ENCODE assay signal across 20 mouse cellular contexts in genomic region chr7:67985511-67985910, GRCm38 (mm10). TPM values are rescaled to one million over a fixed set of nuclear protein-coding genes. Genes with fewer than 3 reads are reported as not detected.
A peak's percentile ranks its signal among the peaks of the same experiment; 100 is the strongest.
DNase-seq lines count a peak whose midpoint lies in the region; ATAC-seq lines count a peak whose summit lies in the region.
"Had no signal": no experiment of that assay in that cellular context is flagged by ENCODE, and none has a peak within 500 bp of the region (broad histone marks: within the 10 kb centered on the region; RNA-seq: fewer than 3 reads in every experiment).

No protein-coding gene starts in this region.

- H3K27ac ChIP-seq in heart, embryonic 11.5 days (ENCODE audit: low read depth, low read length): no peak overlapping the region
- 0 out of 2 replicates have a peak overlapping the region, but pooled peaks have one; percentile 30 for H3K27ac ChIP-seq in midbrain, embryonic 12.5 days (replicated peaks)
- H3K27ac ChIP-seq in midbrain, embryonic 11.5 days (ENCODE audit: low read depth, low read length): no peak overlapping the region
- peak overlapping the region; percentile 35; the same call in 1 of the 2 replicates for H3K27ac ChIP-seq in macrophage
- H3K27ac ChIP-seq: embryonic facial prominence, embryonic 13.5 days; hindbrain, embryonic 14.5 days; midbrain, embryonic 10.5 days; stomach, postnatal 0 days had no signal

- H3K27me3 ChIP-seq in heart, embryonic 11.5 days (ENCODE audit: control insufficient read depth, insufficient read depth, low read length): no peaks in the 10 kb centered on the region
- no peaks in the 10 kb centered on the region for H3K27me3 ChIP-seq in midbrain, embryonic 12.5 days
- H3K27me3 ChIP-seq in midbrain, embryonic 11.5 days (ENCODE audit: control insufficient read depth, insufficient read depth, low read length): no peaks in the 10 kb centered on the region
- H3K27me3 ChIP-seq: embryonic facial prominence, embryonic 13.5 days; limb, embryonic 12.5 days had no signal

- DNase-seq in heart, adult 18-20 months: no peak
- no peak for DNase-seq in midbrain, embryonic 11.5 days (ENCODE audit: low spot score, missing footprints)
- no peak for DNase-seq in layer of hippocampus, adult 9-10 months (ENCODE audit: low spot score)
- no peak for DNase-seq in adrenal gland, adult 2 months
- DNase-seq: cerebellum, adult 8-10 months; gastrocnemius, postnatal 10 days; kidney, postnatal 36 days; layer of hippocampus, adult 9-11 months; lung, embryonic 14.5 days; right cerebral cortex, adult 18-20 months had no signal

- no peak overlapping the region for H3K4me3 ChIP-seq in heart, embryonic 11.5 days (ENCODE audit: low read depth, low read length)
- no peak overlapping the region for H3K4me3 ChIP-seq in midbrain, embryonic 12.5 days
- H3K4me3 ChIP-seq in midbrain, embryonic 11.5 days (ENCODE audit: low read depth, low read length): no peak overlapping the region
- no peak overlapping the region for H3K4me3 ChIP-seq in macrophage (ENCODE audit: inconsistent target)
- H3K4me3 ChIP-seq: embryonic facial prominence, embryonic 13.5 days; limb, embryonic 12.5 days; midbrain, embryonic 10.5 days had no signal

- H3K36me3 ChIP-seq in heart, embryonic 11.5 days (ENCODE audit: control insufficient read depth, insufficient read depth, low read length): no peaks in the 10 kb centered on the region
- H3K36me3 ChIP-seq in midbrain, embryonic 12.5 days: no peaks in the 10 kb centered on the region
- no peaks in the 10 kb centered on the region for H3K36me3 ChIP-seq in midbrain, embryonic 11.5 days (ENCODE audit: control insufficient read depth, insufficient read depth, low read length)
- no peaks in the 10 kb centered on the region for H3K36me3 ChIP-seq in macrophage (ENCODE audit: inconsistent target)
- H3K36me3 ChIP-seq: embryonic facial prominence, embryonic 13.5 days had no signal

- H3K4me2 ChIP-seq in heart, embryonic 11.5 days: peak overlapping the region; percentile 14; the same call in 1 of the 2 replicates
- no peak overlapping the region for H3K4me2 ChIP-seq in midbrain, embryonic 12.5 days (replicated peaks)
- H3K4me2 ChIP-seq in midbrain, embryonic 11.5 days: no peak overlapping the region
- H3K4me2 ChIP-seq: embryonic facial prominence, embryonic 13.5 days; hindbrain, embryonic 14.5 days; limb, embryonic 12.5 days; lung, embryonic 14.5 days had no signal

- WGBS in heart, embryonic 11.5 days (ENCODE audit: insufficient replicate concordance): 45% methylated on average over 5 of the region's 5 CpGs
- WGBS in midbrain, embryonic 12.5 days: 73% methylated on average over 4 of the region's 5 CpGs
- 72% methylated on average over 5 of the region's 5 CpGs for WGBS in midbrain, embryonic 11.5 days
- WGBS in macrophage (ENCODE audit: missing documents): 74% methylated on average over 5 of the region's 5 CpGs

- no peak overlapping the region for H3K9ac ChIP-seq in heart, embryonic 11.5 days (ENCODE audit: low read depth, low read length)
- H3K9ac ChIP-seq in midbrain, embryonic 12.5 days (replicated peaks): no peak overlapping the region
- H3K9ac ChIP-seq in midbrain, embryonic 11.5 days (ENCODE audit: low read length): no peak overlapping the region
- H3K9ac ChIP-seq: embryonic facial prominence, embryonic 13.5 days; hindbrain, embryonic 14.5 days; limb, embryonic 12.5 days; lung, embryonic 14.5 days had no signal

- no peaks in the 10 kb centered on the region; the same call in 1 of the 2 replicates for H3K79me2 ChIP-seq in macrophage (ENCODE audit: inconsistent target)

- no peak for ATAC-seq in heart, embryonic 11.5 days (replicated peaks; ENCODE audit: insufficient number of reproducible peaks, low FRiP score, low TSS enrichment)
- ATAC-seq in midbrain, embryonic 12.5 days (ENCODE audit: low FRiP score, low read depth): no peak
- ATAC-seq in midbrain, embryonic 11.5 days (ENCODE audit: low FRiP score): no peak
- peak; percentile 8; the same call in 1 of the 2 replicates for ATAC-seq in granulocyte monocyte progenitor cell, adult 5-6 weeks (replicated peaks; ENCODE audit: poor library complexity, severe bottlenecking)
- ATAC-seq: forebrain, embryonic 14.5 days had no signal

- H3K9me3 ChIP-seq in heart, embryonic 11.5 days (replicated peaks; ENCODE audit: control insufficient read depth, low read length): no peaks in the 10 kb centered on the region
- H3K9me3 ChIP-seq in midbrain, embryonic 12.5 days: no peaks in the 10 kb centered on the region
- no peaks in the 10 kb centered on the region for H3K9me3 ChIP-seq in midbrain, embryonic 11.5 days (ENCODE audit: control insufficient read depth, low read length)
- H3K9me3 ChIP-seq: embryonic facial prominence, embryonic 13.5 days; limb, embryonic 12.5 days; midbrain, embryonic 10.5 days had no signal

- H3K4me1 ChIP-seq in heart, embryonic 11.5 days (ENCODE audit: control insufficient read depth, insufficient read depth, low read length): peaks cover 27% of the 10 kb centered on the region
- H3K4me1 ChIP-seq in midbrain, embryonic 12.5 days: peaks cover 23% of the 10 kb centered on the region
- peaks cover 3% of the 10 kb centered on the region for H3K4me1 ChIP-seq in midbrain, embryonic 11.5 days (ENCODE audit: control insufficient read depth, insufficient read depth, low read length)

RNA-seq across cellular contexts. Expression of gene Igf1r, which starts 32.9 kb away (rescaled TPM):
- polyA plus RNA-seq in heart, embryonic 11.5 days (2014; fragmentation: Nextera tagmentation; extraction: Ambion mirVana): 16.1 and 19.3 TPM in 2 replicates
- total RNA-seq in heart, adult 18-20 months (2021): 10 to 100 TPM; 10.1 to 15.5 TPM
- polyA plus RNA-seq in midbrain, embryonic 12.5 days (2016; fragmentation: Nextera tagmentation; extraction: Ambion mirVana): 36.9 and 37.6 TPM in 2 replicates
- 20.0 and 20.8 TPM in 2 replicates for polyA plus RNA-seq in midbrain, embryonic 11.5 days (2014; fragmentation: Nextera tagmentation; extraction: Ambion mirVana)
- 59.2 and 59.7 TPM in 2 replicates for total RNA-seq in granulocyte monocyte progenitor cell, adult 5-6 weeks (2014; fragmentation: Nextera tagmentation)
- 27.9 and 29.4 TPM in 2 replicates for total RNA-seq in granulocyte monocyte progenitor cell, adult 5-6 weeks (2017)
- 10 to 100 TPM in 13 of 26 experiments, 1 to 10 TPM in 13; 3.9 to 38.6 (median 17.3) TPM for total RNA-seq in macrophage (2018; cell fraction: chromatin; rRNA removed)
- total RNA-seq in macrophage (2018; cell fraction: cytosol; rRNA removed): 10 to 100 TPM in 1 of 26 experiments, 1 to 10 TPM in 20, under 1 TPM in 5; 0.47 to 10.0 (median 4.0) TPM
- total RNA-seq in macrophage (2018; cell fraction: nucleus; rRNA removed): 10 to 100 TPM in 13 of 26 experiments, 1 to 10 TPM in 13; 3.1 to 32.8 (median 15.7) TPM
- polyA plus RNA-seq in macrophage (2018): 3.0 to 4.7 TPM (median 3.2 TPM) in 3 replicates
- total RNA-seq in adrenal gland, adult 2 months (2021): 10 to 100 TPM; 41.2 to 95.1 TPM
- polyA plus RNA-seq in adrenal gland, adult 2 months (2012; rRNA removed): 14.8 and 21.3 TPM in 2 replicates

Comparison
In these comparisons a context has a peak if more than half of its experiments do, and no peak if none do; other contexts are left out.
1. H3K27ac ChIP-seq: peak in midbrain, embryonic 12.5 days (single experiment) and macrophage (single experiment); none in heart, embryonic 11.5 days (single experiment) and midbrain, embryonic 11.5 days (single experiment).